Mouse (Mus musculus) embryonic facial prominence, embryonic 14.5 days (tissue): Measurements from ENCODE around the gene Gm49340. TPM values are rescaled to one million over a fixed set of nuclear protein-coding genes. Genes with fewer than 3 reads are reported as not detected.

Experiments used
- ATAC-seq: fragments of 200-750 bp; cut with Nextera tagmentation; 2 replicates; pipeline ENCODE4 v1.8.0; 2017; ENCODE audit warnings: low read depth, moderate number of reproducible peaks, moderate TSS enrichment
- DNase-seq: peaks from one replicate; pipeline ENCODE4 v3.0.0-alpha.2; 2015; ENCODE audit warnings: low spot score
- H3K27ac ChIP-seq: fragments of 300-500 bp; sonication (generic); replicated peaks from 2 replicates; pipeline ENCODE4 v1.5.1; 2014; ENCODE audit warnings: low read depth, mild to moderate bottlenecking, low read length, moderate library complexity
- H3K27me3 ChIP-seq: fragments of 300-500 bp; sonication (generic); replicated peaks from 2 replicates; pipeline ENCODE4 v1.6.1; 2014; ENCODE audit warnings: low read length; ENCODE audit not compliant: control insufficient read depth, insufficient read depth
- H3K36me3 ChIP-seq: fragments of 300-500 bp; sonication (generic); 2 replicates; pipeline ENCODE4 v1.6.1; 2014; ENCODE audit warnings: low read length, mixed read lengths; ENCODE audit not compliant: control insufficient read depth, insufficient read depth
- H3K4me1 ChIP-seq: fragments of 300-500 bp; sonication (generic); 2 replicates; pipeline ENCODE4 v1.6.1; 2014; ENCODE audit warnings: antibody characterized with exemption, low read length; ENCODE audit not compliant: control insufficient read depth, insufficient read depth
- H3K4me2 ChIP-seq: fragments of 300-500 bp; sonication (generic); 2 replicates; pipeline ENCODE4 v1.6.1; 2014; ENCODE audit warnings: low read depth, mild to moderate bottlenecking, low read length, moderate library complexity, mixed read lengths
- H3K4me3 ChIP-seq: fragments of 300-500 bp; sonication (generic); 2 replicates; pipeline ENCODE4 v1.5.1; 2014; ENCODE audit warnings: low read depth, mild to moderate bottlenecking, low read length
- H3K9ac ChIP-seq: fragments of 300-500 bp; sonication (generic); 2 replicates; pipeline ENCODE4 v1.6.1; 2014; ENCODE audit warnings: low read depth, mild to moderate bottlenecking, low read length, moderate library complexity, mixed read lengths
- H3K9me3 ChIP-seq: fragments of 300-500 bp; sonication (generic); 2 replicates; pipeline ENCODE4 v1.6.1; 2016; ENCODE audit warnings: low read length; ENCODE audit not compliant: control insufficient read depth
- WGBS: fragments of 180-500 bp; shearing (Covaris S2); extraction: QIAGEN DNeasy Blood & Tissue Kit; methylation state at CpG from one replicate; pipeline ENCODE4 v1.1.7; 2014; 5-methylcytosine and 5-hydroxymethylcytosine counted together
- polyA plus RNA-seq: library from polyadenylated mRNA; unstranded; fragments of >200 nt; fragmentation: Nextera tagmentation; extraction: Ambion mirVana; gene quantifications from 2 replicates; pipeline ENCODE4 v1.2.1, GENCODE M21; 2014

Gene Gm49340
- polyA plus RNA-seq, 1 experiment from 2014 or later: not detected

GRCm38 (mm10) chr11:73395374-73395773 is 65.8 kb downstream of the Gm49340 start:
- DNase-seq (no peak), ATAC-seq (no peak)
- no peaks in the 10 kb centered on the region for H3K9me3 ChIP-seq
- H3K27me3 ChIP-seq: no peaks in the 10 kb centered on the region
- WGBS: 74% methylated on average over 4 of the region's 4 CpGs
- no peaks in the 10 kb centered on the region for H3K36me3 ChIP-seq
- no peak overlapping the region for H3K27ac ChIP-seq
- no peaks in the 10 kb centered on the region for H3K4me1 ChIP-seq
- no peak overlapping the region for H3K4me2 ChIP-seq
- H3K4me3 ChIP-seq: no peak overlapping the region
- no peak overlapping the region for H3K9ac ChIP-seq

- no peaks in the 10 kb centered on the region for H3K27me3 ChIP-seq
- no peaks in the 10 kb centered on the region for H3K4me1 ChIP-seq
- ATAC-seq: no peak
- H3K9ac ChIP-seq: no peak within 1 kb of the TSS
- H3K4me2 ChIP-seq: no peak within 1 kb of the TSS
- H3K36me3 ChIP-seq: no peaks in the 10 kb centered on the region
- H3K9me3 ChIP-seq: no peaks in the 10 kb centered on the region
- H3K27ac ChIP-seq: no peak within 1 kb of the TSS
- DNase-seq: no peak
- no peak within 1 kb of the TSS for H3K4me3 ChIP-seq
Observed at GRCm38 (mm10) chr11:73399514-73399913, 70.0 kb downstream of the Gm49340 start, which contains the start of gene Olfr1. Gene Olfr1, minus strand, starts transcription at chr11:73399614.

Other genes starting within 250 kb of the Gm49340 start
- 0.20 and 0.21 TPM in 2 replicates for gene Itgae, start 239.2 kb upstream of the Gm49340 start, polyA plus RNA-seq
- gene Haspin, start 191.4 kb upstream of the Gm49340 start, polyA plus RNA-seq: 12.1 and 13.4 TPM in 2 replicates
- gene P2rx5, start 169.3 kb upstream of the Gm49340 start, polyA plus RNA-seq: 1.8 and 2.6 TPM in 2 replicates
- gene Emc6, start 152.7 kb upstream of the Gm49340 start, polyA plus RNA-seq: 107 and 111 TPM in 2 replicates
- 188 and 213 TPM in 2 replicates for gene Tax1bp3, start 152.7 kb upstream of the Gm49340 start, polyA plus RNA-seq
- 18.8 and 22.0 TPM in 2 replicates for gene Ctns, start 130.7 kb upstream of the Gm49340 start, polyA plus RNA-seq
- gene Shpk, start 130.3 kb upstream of the Gm49340 start, polyA plus RNA-seq: 1.6 and 2.8 TPM in 2 replicates
- 0.47 and 0.54 TPM in 2 replicates for gene Trpv1, start 95.4 kb upstream of the Gm49340 start, polyA plus RNA-seq
- 0.26 and 0.28 TPM in 2 replicates for gene Trpv3, start 62.4 kb upstream of the Gm49340 start, polyA plus RNA-seq
- gene Aspa, start 145 bp upstream of the Gm49340 start, polyA plus RNA-seq: 2.4 and 2.9 TPM in 2 replicates
- gene Spata22, start within 50 bp of the Gm49340 start, polyA plus RNA-seq: not detected in 2 replicates
- gene Olfr20, start 21.0 kb downstream of the Gm49340 start, polyA plus RNA-seq: not detected in 2 replicates
- gene Olfr376, start 41.5 kb downstream of the Gm49340 start, polyA plus RNA-seq: 0.17 TPM in 1 of 2 replicates, not detected in the other
- not detected in 2 replicates for gene Olfr1, start 69.9 kb downstream of the Gm49340 start, polyA plus RNA-seq
- gene Olfr378, start 98.7 kb downstream of the Gm49340 start, polyA plus RNA-seq: 0.40 TPM in 1 of 2 replicates, not detected in the other
- gene Olfr380, start 127.8 kb downstream of the Gm49340 start, polyA plus RNA-seq: not detected in 2 replicates
- gene Olfr381, start 161.9 kb downstream of the Gm49340 start, polyA plus RNA-seq: not detected in 2 replicates
- gene Olfr382, start 187.5 kb downstream of the Gm49340 start, polyA plus RNA-seq: not detected in 2 replicates